Mouse (Mus musculus): ENCODE measurements at regions not wholly inside any gene's neighbourhood (a gene's known extent, or its start where the extent isn't known, plus 50 kb on each side); places are given as distances from the start of the nearest gene placed in this dataset.

DNA sequence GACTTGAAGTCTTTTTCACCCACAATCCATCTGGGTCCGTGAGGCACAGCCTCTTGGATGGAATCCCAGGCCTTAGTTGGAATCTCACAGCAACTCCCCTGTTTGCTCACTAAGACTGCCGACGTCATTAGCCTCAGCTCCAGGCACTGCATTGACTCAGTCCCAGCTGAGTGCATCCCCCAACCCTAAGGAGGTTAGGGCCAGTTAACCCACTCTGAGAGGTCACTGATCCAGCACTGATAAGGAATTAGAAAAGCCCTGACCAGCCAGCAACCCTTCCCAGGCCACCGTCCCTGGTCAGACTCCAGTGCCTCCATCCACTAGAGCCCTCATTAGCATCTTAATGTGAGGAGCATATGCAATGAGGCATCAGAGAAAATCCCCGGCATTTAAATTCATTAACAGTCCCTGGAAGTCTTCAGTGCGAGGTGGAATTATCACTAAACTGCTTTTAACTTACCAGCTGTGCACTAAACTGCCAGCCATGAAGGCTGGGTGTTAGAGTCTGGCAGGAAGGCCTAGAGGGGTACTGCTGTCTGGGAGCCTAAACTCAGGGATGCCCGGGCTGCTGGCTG lies 184.2 kb downstream of the Cct6b start:
- TF ChIP-seq POLR2A (IDR thresholded peaks at IDR 0.05; ENCODE audit: low read depth, low read length) (no peak), CTCF (IDR thresholded peaks at IDR 0.05; ENCODE audit: borderline replicate concordance, insufficient read depth, low read length) (no peak)
